Mouse (Mus musculus) thymus, adult 2 months (tissue): ENCODE data around the gene Rft1.

Source experiments
- CTCF ChIP-seq: fragments of 200-500 bp; IDR thresholded peaks from 2 replicates; pipeline ENCODE4 v1.5.1; 2012; ENCODE audit warnings: mild to moderate bottlenecking, control low read depth, low read length, moderate library complexity, borderline replicate concordance; ENCODE audit not compliant: control insufficient read depth, poor library complexity, insufficient read depth; ENCODE audit errors: extremely low read depth
- POLR2A ChIP-seq: fragments of 200-500 bp; IDR thresholded peaks from 2 replicates; pipeline ENCODE4 v1.6.1; 2012; ENCODE audit warnings: mild to moderate bottlenecking, low read length, control low read depth, moderate library complexity; ENCODE audit not compliant: control insufficient read depth, poor library complexity, insufficient read depth; ENCODE audit errors: extremely low read depth

GRCm38 (mm10) chr14:30634418-30634817, 19.7 kb upstream of the Rft1 start:
- TF ChIP-seq CTCF (no peak), POLR2A (no peak)
